Mouse (Mus musculus): ENCODE data around the gene Ddi1. TPM values are rescaled to one million over a fixed set of nuclear protein-coding genes. Genes with fewer than 3 reads are reported as not detected.

Gene Ddi1
- 0.17 and 0.41 TPM in 2 replicates for polyA plus RNA-seq (2014; fragmentation: Nextera tagmentation; extraction: Ambion mirVana)

GRCm38 (mm10) chr9:6269796-6270280 lies at the start of gene Ddi1:
Gene Ddi1 (minus strand): TSS chr9:6269846.
- Histone ChIP-seq H3K4me2 (replicated peaks; ENCODE audit: low read depth, low read length) (no peak within 1 kb of the TSS), H3K27ac (ENCODE audit: low read length) (no peak within 1 kb of the TSS), H3K4me3 (ENCODE audit: low read depth, low read length) (no peak within 1 kb of the TSS), H3K4me1 (ENCODE audit: control insufficient read depth, insufficient read depth, low read length) (0 out of 2 replicates have a peak, but pooled peaks cover 2% of the 10 kb centered on the region), H3K36me3 (ENCODE audit: control insufficient read depth, insufficient read depth, low read length) (no peaks in the 10 kb centered on the region), H3K27me3 (ENCODE audit: control insufficient read depth, insufficient read depth, low read length) (no peaks in the 10 kb centered on the region), H3K9ac (replicated peaks; ENCODE audit: low read depth, low read length) (no peak within 1 kb of the TSS), H3K9me3 (ENCODE audit: control insufficient read depth, low read depth, low read length) (no peaks in the 10 kb centered on the region)
- WGBS = 65% methylated on average over 1 of the region's 1 CpGs
- ATAC-seq (ENCODE audit: insufficient number of reproducible peaks, insufficient read depth, low FRiP score, low read depth) = no peak

- Histone ChIP-seq H3K4me1 (ENCODE audit: control insufficient read depth, insufficient read depth, low read length) (no peaks in the 10 kb centered on the region), H3K9ac (replicated peaks; ENCODE audit: low read depth, low read length) (no peak overlapping the region), H3K36me3 (ENCODE audit: control insufficient read depth, insufficient read depth, low read length) (no peaks in the 10 kb centered on the region), H3K9me3 (ENCODE audit: control insufficient read depth, low read depth, low read length) (no peaks in the 10 kb centered on the region), H3K27ac (ENCODE audit: low read length) (no peak overlapping the region), H3K4me3 (ENCODE audit: low read depth, low read length) (no peak overlapping the region), H3K27me3 (ENCODE audit: control insufficient read depth, insufficient read depth, low read length) (no peaks in the 10 kb centered on the region), H3K4me2 (replicated peaks; ENCODE audit: low read depth, low read length) (no peak overlapping the region)
- 51% methylated on average over 1 of the region's 1 CpGs for WGBS
- ATAC-seq (ENCODE audit: insufficient number of reproducible peaks, insufficient read depth, low FRiP score, low read depth) = no peak
These were observed 47.5 kb upstream of the Ddi1 start for GRCm38 (mm10) chr9:6317114-6317513.

GRCm38 (mm10) chr9:6305847-6306246 lies 36.2 kb upstream of the Ddi1 start:
- H3K9me3 ChIP-seq (ENCODE audit: control insufficient read depth, low read depth, low read length) = no peaks in the 10 kb centered on the region
- H3K4me1 ChIP-seq (ENCODE audit: control insufficient read depth, insufficient read depth, low read length) = no peaks in the 10 kb centered on the region
- H3K4me3 ChIP-seq (ENCODE audit: low read depth, low read length) = no peak overlapping the region
- no peak for ATAC-seq (ENCODE audit: insufficient number of reproducible peaks, insufficient read depth, low FRiP score, low read depth)
- WGBS = 89% methylated on average over 3 of the region's 3 CpGs
- no peak overlapping the region for H3K4me2 ChIP-seq (replicated peaks; ENCODE audit: low read depth, low read length)
- H3K27me3 ChIP-seq (ENCODE audit: control insufficient read depth, insufficient read depth, low read length) = no peaks in the 10 kb centered on the region
- H3K36me3 ChIP-seq (ENCODE audit: control insufficient read depth, insufficient read depth, low read length) = no peaks in the 10 kb centered on the region
- no peak overlapping the region for H3K9ac ChIP-seq (replicated peaks; ENCODE audit: low read depth, low read length)
- no peak overlapping the region for H3K27ac ChIP-seq (ENCODE audit: low read length)

GRCm38 (mm10) chr9:6304590-6304989 lies 34.9 kb upstream of the Ddi1 start:
- no peak overlapping the region for H3K9ac ChIP-seq (replicated peaks; ENCODE audit: low read depth, low read length)
- H3K36me3 ChIP-seq (ENCODE audit: control insufficient read depth, insufficient read depth, low read length) = no peaks in the 10 kb centered on the region
- H3K27ac ChIP-seq (ENCODE audit: low read length) = no peak overlapping the region
- ATAC-seq (ENCODE audit: insufficient number of reproducible peaks, insufficient read depth, low FRiP score, low read depth) = no peak
- no peak overlapping the region for H3K4me3 ChIP-seq (ENCODE audit: low read depth, low read length)
- H3K4me1 ChIP-seq (ENCODE audit: control insufficient read depth, insufficient read depth, low read length) = no peaks in the 10 kb centered on the region
- no peak overlapping the region for H3K4me2 ChIP-seq (replicated peaks; ENCODE audit: low read depth, low read length)
- WGBS = 90% methylated on average over 3 of the region's 3 CpGs
- no peaks in the 10 kb centered on the region for H3K27me3 ChIP-seq (ENCODE audit: control insufficient read depth, insufficient read depth, low read length)
- no peaks in the 10 kb centered on the region for H3K9me3 ChIP-seq (ENCODE audit: control insufficient read depth, low read depth, low read length)

- H3K27ac ChIP-seq (ENCODE audit: low read length) = no peak overlapping the region
- H3K4me3 ChIP-seq (ENCODE audit: low read depth, low read length) = no peak overlapping the region
- no peaks in the 10 kb centered on the region for H3K27me3 ChIP-seq (ENCODE audit: control insufficient read depth, insufficient read depth, low read length)
- H3K4me2 ChIP-seq (replicated peaks; ENCODE audit: low read depth, low read length) = no peak overlapping the region
- 63% methylated on average over 3 of the region's 3 CpGs for WGBS
- no peaks in the 10 kb centered on the region for H3K9me3 ChIP-seq (ENCODE audit: control insufficient read depth, low read depth, low read length)
- no peak for ATAC-seq (ENCODE audit: insufficient number of reproducible peaks, insufficient read depth, low FRiP score, low read depth)
- no peaks in the 10 kb centered on the region for H3K4me1 ChIP-seq (ENCODE audit: control insufficient read depth, insufficient read depth, low read length)
- no peaks in the 10 kb centered on the region for H3K36me3 ChIP-seq (ENCODE audit: control insufficient read depth, insufficient read depth, low read length)
- H3K9ac ChIP-seq (replicated peaks; ENCODE audit: low read depth, low read length) = no peak overlapping the region
These were observed 32.4 kb upstream of the Ddi1 start for GRCm38 (mm10) chr9:6302050-6302449.

GRCm38 (mm10) chr9:6298547-6298946 lies 28.9 kb upstream of the Ddi1 start:
- no peak for ATAC-seq (ENCODE audit: insufficient number of reproducible peaks, insufficient read depth, low FRiP score, low read depth)
- 88% methylated on average over 2 of the region's 2 CpGs for WGBS

GRCm38 (mm10) chr9:6289211-6289696 lies 19.6 kb upstream of the Ddi1 start:
- Histone ChIP-seq H3K9ac (replicated peaks; ENCODE audit: low read depth, low read length) (no peak overlapping the region), H3K9me3 (ENCODE audit: control insufficient read depth, low read depth, low read length) (no peaks in the 10 kb centered on the region), H3K4me2 (replicated peaks; ENCODE audit: low read depth, low read length) (no peak overlapping the region), H3K4me3 (ENCODE audit: low read depth, low read length) (no peak overlapping the region), H3K4me1 (ENCODE audit: control insufficient read depth, insufficient read depth, low read length) (no peaks in the 10 kb centered on the region), H3K27me3 (ENCODE audit: control insufficient read depth, insufficient read depth, low read length) (no peaks in the 10 kb centered on the region), H3K27ac (ENCODE audit: low read length) (no peak overlapping the region), H3K36me3 (ENCODE audit: control insufficient read depth, insufficient read depth, low read length) (no peaks in the 10 kb centered on the region)
- ATAC-seq (ENCODE audit: insufficient number of reproducible peaks, insufficient read depth, low FRiP score, low read depth) = no peak
- WGBS = 20% methylated on average over 2 of the region's 2 CpGs

More at GRCm38 (mm10) chr9:6298547-6298946, 28.9 kb upstream of the Ddi1 start:
- H3K27me3 ChIP-seq (ENCODE audit: control insufficient read depth, insufficient read depth, low read length) = no peaks in the 10 kb centered on the region
- H3K4me1 ChIP-seq (ENCODE audit: control insufficient read depth, insufficient read depth, low read length) = no peaks in the 10 kb centered on the region
- no peak overlapping the region for H3K9ac ChIP-seq (replicated peaks; ENCODE audit: low read depth, low read length)
- no peaks in the 10 kb centered on the region for H3K9me3 ChIP-seq (ENCODE audit: control insufficient read depth, low read depth, low read length)
- no peak overlapping the region for H3K4me2 ChIP-seq (replicated peaks; ENCODE audit: low read depth, low read length)
- no peak overlapping the region for H3K27ac ChIP-seq (ENCODE audit: low read length)
- H3K4me3 ChIP-seq (ENCODE audit: low read depth, low read length) = no peak overlapping the region
- no peaks in the 10 kb centered on the region for H3K36me3 ChIP-seq (ENCODE audit: control insufficient read depth, insufficient read depth, low read length)

- WGBS = 60% methylated on average over 1 of the region's 1 CpGs
- Histone ChIP-seq H3K9ac (replicated peaks; ENCODE audit: low read depth, low read length) (no peak overlapping the region), H3K27ac (ENCODE audit: low read length) (no peak overlapping the region), H3K4me2 (replicated peaks; ENCODE audit: low read depth, low read length) (no peak overlapping the region), H3K4me3 (ENCODE audit: low read depth, low read length) (no peak overlapping the region), H3K9me3 (ENCODE audit: control insufficient read depth, low read depth, low read length) (no peaks in the 10 kb centered on the region), H3K27me3 (ENCODE audit: control insufficient read depth, insufficient read depth, low read length) (no peaks in the 10 kb centered on the region), H3K4me1 (ENCODE audit: control insufficient read depth, insufficient read depth, low read length) (no peaks in the 10 kb centered on the region), H3K36me3 (ENCODE audit: control insufficient read depth, insufficient read depth, low read length) (no peaks in the 10 kb centered on the region)
- ATAC-seq (ENCODE audit: insufficient number of reproducible peaks, insufficient read depth, low FRiP score, low read depth) = no peak
These were observed 17.1 kb upstream of the Ddi1 start for GRCm38 (mm10) chr9:6286770-6287169.

- H3K27me3 ChIP-seq (ENCODE audit: control insufficient read depth, insufficient read depth, low read length) = no peaks in the 10 kb centered on the region
- H3K27ac ChIP-seq (ENCODE audit: low read length) = no peak overlapping the region
- ATAC-seq (ENCODE audit: insufficient number of reproducible peaks, insufficient read depth, low FRiP score, low read depth) = no peak
These were observed 7.9 kb upstream of the Ddi1 start for GRCm38 (mm10) chr9:6277526-6277925.

More at GRCm38 (mm10) chr9:6277526-6277925, 7.9 kb upstream of the Ddi1 start:
- Histone ChIP-seq H3K4me1 (ENCODE audit: control insufficient read depth, insufficient read depth, low read length) (no peaks in the 10 kb centered on the region), H3K4me3 (ENCODE audit: low read depth, low read length) (no peak overlapping the region), H3K9ac (replicated peaks; ENCODE audit: low read depth, low read length) (no peak overlapping the region), H3K4me2 (replicated peaks; ENCODE audit: low read depth, low read length) (no peak overlapping the region), H3K9me3 (ENCODE audit: control insufficient read depth, low read depth, low read length) (no peaks in the 10 kb centered on the region), H3K36me3 (ENCODE audit: control insufficient read depth, insufficient read depth, low read length) (no peaks in the 10 kb centered on the region)
